Mouse (Mus musculus): Measurements from ENCODE around the gene Arf6. TPM values are rescaled to one million over a fixed set of nuclear protein-coding genes. Genes with fewer than 3 reads are reported as not detected.

The Arf6 gene
- 107 TPM for polyA plus RNA-seq (2015; fragmentation: Illumina TruSeq; extraction: RNeasy Lipid Tissue Mini Kit (QIAGEN cat#74804); ENCODE audit: insufficient read depth, low replicate concordance)

GRCm38 (mm10) chr12:69371854-69372671 is at the start of gene Arf6, which contains the start of gene Gm9887:
Gene Arf6 (plus strand): TSS chr12:69372150.
Gene Gm9887 (minus strand): TSS chr12:69372458.

DNA sequence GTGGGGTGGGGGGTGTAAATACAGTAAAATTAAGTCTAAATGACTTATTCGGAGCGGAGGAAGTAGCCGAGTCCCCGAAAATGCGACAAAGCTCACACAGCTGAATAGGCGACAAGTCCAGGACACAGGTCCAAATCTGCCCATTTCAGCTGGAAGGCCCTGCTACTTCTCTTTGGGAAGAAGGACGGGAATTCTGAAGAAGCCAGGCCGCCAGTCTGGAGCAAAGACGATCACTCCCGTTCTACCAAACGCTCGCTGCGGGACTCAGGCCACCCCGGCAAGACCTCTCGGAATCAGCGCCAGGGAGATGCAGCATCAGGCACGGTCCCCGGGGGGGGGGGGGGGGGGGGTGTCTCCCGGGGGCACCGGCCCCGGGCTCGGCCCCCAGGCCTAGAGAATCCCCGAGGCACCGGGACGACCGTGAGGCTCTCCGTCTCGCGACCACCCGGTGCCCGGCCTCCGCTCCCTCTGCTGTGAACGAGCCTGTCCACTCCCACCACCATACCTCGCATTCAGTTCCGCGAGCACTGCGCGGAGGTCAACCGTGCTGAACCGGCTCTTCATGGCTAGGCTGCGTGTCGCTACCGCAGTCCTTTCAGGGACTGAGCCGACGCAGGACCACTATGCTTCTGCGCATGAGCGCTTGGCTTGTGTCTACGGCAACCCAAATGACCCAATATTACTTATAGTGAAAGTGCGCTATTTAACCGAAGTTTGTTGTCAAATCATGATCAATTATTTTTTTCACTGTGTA is 15.2 kb upstream of the Arf6 start, which contains the start of gene Nemf:
Gene Nemf (minus strand): TSS at position 620 of the 754 bp plus-strand sequence.

Other genes with a start within 250 kb of the Arf6 start
- gene Rps29, start 213.0 kb upstream of the Arf6 start, polyA plus RNA-seq (2015; fragmentation: Illumina TruSeq; extraction: RNeasy Lipid Tissue Mini Kit (QIAGEN cat#74804); ENCODE audit: insufficient read depth, low replicate concordance), result 1,008 TPM
- gene Lrr1, start 203.3 kb upstream of the Arf6 start, polyA plus RNA-seq (2015; fragmentation: Illumina TruSeq; extraction: RNeasy Lipid Tissue Mini Kit (QIAGEN cat#74804); ENCODE audit: insufficient read depth, low replicate concordance), result 1.8 TPM
- gene Rpl36al, start 188.1 kb upstream of the Arf6 start, polyA plus RNA-seq (2015; fragmentation: Illumina TruSeq; extraction: RNeasy Lipid Tissue Mini Kit (QIAGEN cat#74804); ENCODE audit: insufficient read depth, low replicate concordance), result 750 TPM
- 58.5 TPM for gene Mgat2, start 188.0 kb upstream of the Arf6 start, polyA plus RNA-seq (2015; fragmentation: Illumina TruSeq; extraction: RNeasy Lipid Tissue Mini Kit (QIAGEN cat#74804); ENCODE audit: insufficient read depth, low replicate concordance)
- gene Gm49383, start 175.0 kb upstream of the Arf6 start, polyA plus RNA-seq (2015; fragmentation: Illumina TruSeq; extraction: RNeasy Lipid Tissue Mini Kit (QIAGEN cat#74804); ENCODE audit: insufficient read depth, low replicate concordance), result 4.0 TPM
- gene Dnaaf2, start 173.7 kb upstream of the Arf6 start, polyA plus RNA-seq (2015; fragmentation: Illumina TruSeq; extraction: RNeasy Lipid Tissue Mini Kit (QIAGEN cat#74804); ENCODE audit: insufficient read depth, low replicate concordance), result 3.5 TPM
- 7.1 TPM for gene Gm49384, start 167.9 kb upstream of the Arf6 start, polyA plus RNA-seq (2015; fragmentation: Illumina TruSeq; extraction: RNeasy Lipid Tissue Mini Kit (QIAGEN cat#74804); ENCODE audit: insufficient read depth, low replicate concordance)
- gene Pole2, start 144.0 kb upstream of the Arf6 start, polyA plus RNA-seq (2015; fragmentation: Illumina TruSeq; extraction: RNeasy Lipid Tissue Mini Kit (QIAGEN cat#74804); ENCODE audit: insufficient read depth, low replicate concordance), result 15.0 TPM
- 18.3 TPM for gene Klhdc1, start 131.0 kb upstream of the Arf6 start, polyA plus RNA-seq (2015; fragmentation: Illumina TruSeq; extraction: RNeasy Lipid Tissue Mini Kit (QIAGEN cat#74804); ENCODE audit: insufficient read depth, low replicate concordance)
- gene Klhdc2, start 75.5 kb upstream of the Arf6 start, polyA plus RNA-seq (2015; fragmentation: Illumina TruSeq; extraction: RNeasy Lipid Tissue Mini Kit (QIAGEN cat#74804); ENCODE audit: insufficient read depth, low replicate concordance), result 43.8 TPM
- 105 TPM for gene Nemf, start 15.0 kb upstream of the Arf6 start, polyA plus RNA-seq (2015; fragmentation: Illumina TruSeq; extraction: RNeasy Lipid Tissue Mini Kit (QIAGEN cat#74804); ENCODE audit: insufficient read depth, low replicate concordance)
- not detected for gene Gm9887, start 308 bp downstream of the Arf6 start, polyA plus RNA-seq (2015; fragmentation: Illumina TruSeq; extraction: RNeasy Lipid Tissue Mini Kit (QIAGEN cat#74804); ENCODE audit: insufficient read depth, low replicate concordance)
- gene Vcpkmt, start 210.9 kb downstream of the Arf6 start, polyA plus RNA-seq (2015; fragmentation: Illumina TruSeq; extraction: RNeasy Lipid Tissue Mini Kit (QIAGEN cat#74804); ENCODE audit: insufficient read depth, low replicate concordance), result 12.0 TPM